Mouse (Mus musculus) stomach, postnatal 0 days (tissue): ENCODE data around the gene Ube2s.

Experiments used
- CTCF ChIP-seq: IDR thresholded peaks from 2 replicates; pipeline ENCODE4 v1.5.1; 2016; ENCODE audit warnings: antibody characterized with exemption, low read depth, mild to moderate bottlenecking, moderate library complexity
- EP300 ChIP-seq: optimal IDR thresholded peaks from 2 replicates; pipeline ENCODE3; 2016; ENCODE audit warnings: antibody characterized with exemption

DNA sequence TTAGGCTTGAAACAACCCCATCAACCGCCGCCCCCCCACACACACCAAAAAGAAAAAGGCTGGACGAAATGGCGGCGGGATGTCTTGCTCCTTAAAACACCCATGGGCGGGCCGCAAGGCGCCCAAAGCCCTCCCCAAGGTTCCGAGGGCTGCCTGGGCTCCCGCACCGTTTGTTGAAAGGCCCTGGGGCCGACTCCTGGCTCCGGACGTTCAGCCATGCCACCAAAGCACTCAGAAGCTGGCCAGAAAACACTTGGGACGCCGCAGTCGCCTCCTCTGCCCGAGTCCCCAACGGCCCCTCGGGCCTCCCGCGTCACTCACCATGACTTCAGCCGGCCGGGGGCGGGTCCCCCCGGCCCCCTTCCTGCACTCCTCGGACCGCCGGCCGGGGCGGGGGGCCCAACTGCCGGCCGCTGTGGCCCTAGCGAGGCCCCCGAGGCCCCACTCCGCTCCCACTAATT is 518 bp downstream of the Ube2s start:
- TF ChIP-seq EP300 (no peak), CTCF (no peak)
